Mouse (Mus musculus) heart, postnatal 0 days (tissue): ENCODE results near the gene Maml2. TPM values are rescaled to one million over a fixed set of nuclear protein-coding genes. Genes with fewer than 3 reads are reported as not detected.

Source experiments
- ATAC-seq: fragments of 200-750 bp; cut with Nextera tagmentation; 2 replicates; pipeline ENCODE4 v1.8.0; 2017; ENCODE audit warnings: low read depth, moderate number of reproducible peaks, moderate library complexity; ENCODE audit not compliant: insufficient read depth
- DNase-seq: peaks from one replicate; pipeline ENCODE4 v3.0.0-alpha.2; 2016; ENCODE audit warnings: low spot score
- H3K27ac ChIP-seq: fragments of 300-500 bp; sonication (generic); 2 replicates; pipeline ENCODE4 v1.5.1; 2014; ENCODE audit warnings: low read depth, mild to moderate bottlenecking
- H3K27me3 ChIP-seq: fragments of 300-500 bp; sonication (generic); 2 replicates; pipeline ENCODE4 v1.6.1; 2014; ENCODE audit warnings: low read length, mixed read lengths; ENCODE audit not compliant: control insufficient read depth, insufficient read depth
- H3K36me3 ChIP-seq: fragments of 300-500 bp; sonication (generic); replicated peaks from 2 replicates; pipeline ENCODE4 v1.6.1; 2014; ENCODE audit warnings: low read length, mixed read lengths; ENCODE audit not compliant: control insufficient read depth, insufficient read depth
- H3K4me1 ChIP-seq: fragments of 300-500 bp; sonication (generic); 2 replicates; pipeline ENCODE4 v1.6.1; 2014; ENCODE audit warnings: antibody characterized with exemption; ENCODE audit not compliant: control insufficient read depth, insufficient read depth
- H3K4me2 ChIP-seq: fragments of 300-500 bp; sonication (generic); 2 replicates; pipeline ENCODE4 v1.6.1; 2014; ENCODE audit warnings: low read depth, mild to moderate bottlenecking, low read length, moderate library complexity
- H3K4me3 ChIP-seq: fragments of 300-500 bp; sonication (generic); 2 replicates; pipeline ENCODE4 v1.5.1; 2014; ENCODE audit warnings: low read depth, low read length
- H3K9ac ChIP-seq: fragments of 300-500 bp; sonication (generic); replicated peaks from 2 replicates; pipeline ENCODE4 v1.6.1; 2014; ENCODE audit warnings: low read depth, low read length, mixed read lengths
- H3K9me3 ChIP-seq: fragments of 300-500 bp; sonication (generic); replicated peaks from 2 replicates; pipeline ENCODE4 v1.6.1; 2016; ENCODE audit warnings: low read length; ENCODE audit not compliant: control insufficient read depth
- CTCF ChIP-seq: IDR thresholded peaks from 2 replicates; pipeline ENCODE4 v1.5.1; 2016; ENCODE audit warnings: antibody characterized with exemption, control low read depth, low read depth
- EP300 ChIP-seq: IDR thresholded peaks from 2 replicates; pipeline ENCODE4 v1.6.1; 2016; ENCODE audit warnings: antibody characterized with exemption, low read depth
- WGBS: fragments of 180-500 bp; shearing (Covaris S2); extraction: QIAGEN DNeasy Blood & Tissue Kit; methylation state at CpG from one replicate; pipeline ENCODE4 v1.1.7; 2014; 5-methylcytosine and 5-hydroxymethylcytosine counted together
- polyA plus RNA-seq: library from polyadenylated mRNA; unstranded; fragments of >200 nt; fragmentation: Nextera tagmentation; extraction: Ambion mirVana; gene quantifications from 2 replicates; pipeline ENCODE4 v1.2.1, GENCODE M21; 2015
- total RNA-seq: library from RNA; depleted of rRNA; stranded (reverse); fragments of >200 nt; gene quantifications from 2 replicates; pipeline ENCODE4 v1.2.3, GENCODE M21; 2014; ENCODE audit warnings: low replicate concordance

Maml2 gene
- total and polyA plus RNA-seq, 2 experiments from 2014 or later = 6.0 to 7.0 TPM

DNA sequence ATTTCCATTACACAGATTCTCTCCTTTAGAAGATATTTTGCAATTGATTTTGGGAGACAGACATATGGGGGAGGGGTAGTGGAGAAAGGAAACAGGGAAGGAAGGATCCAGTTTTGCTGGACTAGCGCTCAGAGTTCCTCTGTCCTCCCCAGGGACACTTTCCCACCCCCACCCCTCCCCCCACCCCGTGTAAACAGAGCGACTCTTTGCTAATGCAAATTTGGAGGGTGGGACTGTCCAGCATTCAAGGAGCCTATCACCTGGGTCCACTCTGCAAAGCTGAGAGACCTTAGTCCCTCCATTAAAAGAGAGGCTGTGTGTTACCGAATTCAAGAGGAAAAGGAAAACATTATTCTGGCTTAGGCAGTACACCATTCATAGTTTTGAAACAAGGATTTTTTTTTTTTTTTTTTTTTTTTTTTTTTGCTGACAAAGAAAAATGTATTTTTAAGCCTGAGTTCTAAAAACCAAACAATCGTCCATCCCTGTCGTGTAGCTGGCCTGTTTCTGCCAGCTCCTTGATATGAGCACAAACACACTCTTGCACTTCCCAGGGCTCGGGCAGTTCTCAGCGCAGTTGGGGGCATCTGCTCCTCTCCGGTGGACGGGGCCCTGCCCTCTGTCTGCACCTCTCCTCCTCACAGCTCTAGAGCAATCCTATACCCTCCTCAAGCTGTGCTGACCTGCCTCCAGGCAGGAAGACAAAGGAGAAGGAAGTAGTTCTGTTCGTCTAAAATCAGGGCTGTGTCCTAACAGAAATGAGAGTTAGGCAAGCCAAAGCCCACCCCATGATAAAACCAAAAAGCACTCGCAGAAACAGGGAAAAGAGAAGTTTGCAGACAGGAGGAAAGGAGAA lies 364.2 kb downstream of the Maml2 start:
- peak; percentile 30 for ATAC-seq
- Histone ChIP-seq H3K27ac (peak overlapping the region; percentile 49), H3K9ac (0 out of 2 replicates have a peak overlapping the region, but pooled peaks have one; percentile 6), H3K36me3 (no peaks in the 10 kb centered on the region), H3K4me2 (peak overlapping the region; percentile 49), H3K27me3 (no peaks in the 10 kb centered on the region), H3K4me1 (no peaks in the 10 kb centered on the region), H3K4me3 (peak overlapping the region; percentile 17), H3K9me3 (no peaks in the 10 kb centered on the region)
- WGBS = 9% methylated on average over 12 of the region's 12 CpGs
- no peak for DNase-seq
- TF ChIP-seq CTCF (no peak), EP300 (no peak)

DNA sequence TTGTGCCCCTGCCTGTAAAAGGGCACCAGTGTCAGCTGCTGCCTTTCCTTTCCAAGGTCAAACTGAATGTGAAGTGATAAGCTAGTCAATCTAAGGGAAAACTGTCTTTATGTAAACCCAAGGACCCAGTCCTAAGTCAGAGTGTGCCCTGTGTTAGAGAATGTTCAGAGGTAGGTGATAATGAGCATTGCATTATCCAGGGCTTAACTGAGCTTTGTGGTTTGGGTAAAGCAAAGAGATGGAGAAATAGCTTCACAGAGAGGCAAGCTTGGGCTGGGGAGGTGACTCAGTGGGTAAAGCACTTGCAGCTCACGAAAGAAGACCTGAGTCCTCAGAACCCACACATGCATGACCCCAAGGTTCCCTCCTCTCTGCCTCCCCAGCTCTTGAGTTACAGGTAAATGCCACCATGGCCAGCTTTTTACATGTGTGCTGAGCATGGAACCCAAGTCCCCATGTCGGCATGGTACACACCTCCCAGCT lies 367.8 kb downstream of the Maml2 start:
- Histone ChIP-seq H3K36me3 (no peaks in the 10 kb centered on the region), H3K9ac (no peak overlapping the region), H3K4me3 (no peak overlapping the region), H3K4me2 (no peak overlapping the region), H3K4me1 (peaks cover 5% of the 10 kb centered on the region; the same call in 1 of the 2 replicates), H3K9me3 (no peaks in the 10 kb centered on the region), H3K27ac (no peak overlapping the region), H3K27me3 (no peaks in the 10 kb centered on the region)
- TF ChIP-seq EP300 = no peak
- no peak for TF ChIP-seq CTCF
- ATAC-seq (no peak), DNase-seq (no peak)
- WGBS = 71% methylated on average over 2 of the region's 2 CpGs

DNA sequence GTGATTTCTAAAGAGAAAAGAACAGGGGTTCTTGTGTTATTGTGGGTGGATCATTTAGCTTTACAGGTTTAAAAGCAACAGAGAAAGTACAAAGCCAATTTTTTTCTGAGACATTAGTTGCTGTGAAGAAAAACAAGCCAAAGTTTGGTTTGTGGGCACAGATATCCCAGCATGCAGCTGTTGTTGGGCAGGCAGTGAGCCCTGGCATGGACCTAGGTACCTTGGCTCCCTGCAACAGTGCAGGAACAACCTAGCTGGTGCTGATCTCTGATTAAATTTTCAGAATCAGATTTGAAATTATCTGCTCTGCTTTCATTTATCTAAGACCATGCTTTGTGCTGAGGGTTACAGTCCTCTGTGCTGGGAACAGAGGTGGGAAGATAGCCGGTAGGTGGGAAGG lies 370.2 kb downstream of the Maml2 start:
- Histone ChIP-seq H3K27ac (no peak overlapping the region), H3K4me3 (no peak overlapping the region)
- 93% methylated on average over 1 of the region's 1 CpGs for WGBS

DNA sequence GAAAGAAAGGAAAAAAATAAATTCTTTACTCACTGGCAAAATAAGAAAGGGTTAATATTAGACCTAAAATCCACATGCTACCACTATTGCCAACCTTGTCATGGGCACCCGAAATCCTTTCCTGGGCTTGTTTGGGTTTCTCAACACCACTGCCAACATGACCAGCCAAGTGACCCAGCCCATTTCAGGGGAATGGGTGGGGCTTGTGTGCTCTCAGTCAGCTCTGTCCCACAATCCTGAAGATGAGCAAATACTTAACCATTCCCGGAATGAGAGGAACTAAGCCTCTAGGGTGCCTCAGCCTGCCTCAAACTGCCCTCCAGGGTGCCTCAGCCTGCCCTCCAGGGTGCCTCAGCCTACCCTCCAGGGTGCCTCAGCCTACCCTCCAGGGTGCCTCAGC lies 371.0 kb downstream of the Maml2 start:
- no peak for DNase-seq
- TF ChIP-seq CTCF = no peak
- TF ChIP-seq EP300 = no peak
- no peak for ATAC-seq
- peaks cover 5% of the 10 kb centered on the region; the same call in 1 of the 2 replicates for H3K4me1 ChIP-seq
- no peaks in the 10 kb centered on the region for H3K36me3 ChIP-seq
- no peak overlapping the region for H3K4me3 ChIP-seq
- H3K9ac ChIP-seq = no peak overlapping the region
- H3K4me2 ChIP-seq = no peak overlapping the region
- 68% methylated on average over 2 of the region's 2 CpGs for WGBS
- H3K27ac ChIP-seq = no peak overlapping the region
- H3K9me3 ChIP-seq = no peaks in the 10 kb centered on the region
- no peaks in the 10 kb centered on the region for H3K27me3 ChIP-seq

More for the DNA sequence above, 370.2 kb downstream of the Maml2 start:
- H3K36me3 ChIP-seq = no peaks in the 10 kb centered on the region
- ATAC-seq (no peak), DNase-seq (no peak)
- H3K4me1 ChIP-seq = peaks cover 5% of the 10 kb centered on the region; the same call in 1 of the 2 replicates
- TF ChIP-seq EP300 (no peak), CTCF (no peak)
- no peak overlapping the region for H3K4me2 ChIP-seq
- no peaks in the 10 kb centered on the region for H3K9me3 ChIP-seq
- H3K27me3 ChIP-seq = no peaks in the 10 kb centered on the region
- no peak overlapping the region for H3K9ac ChIP-seq

DNA sequence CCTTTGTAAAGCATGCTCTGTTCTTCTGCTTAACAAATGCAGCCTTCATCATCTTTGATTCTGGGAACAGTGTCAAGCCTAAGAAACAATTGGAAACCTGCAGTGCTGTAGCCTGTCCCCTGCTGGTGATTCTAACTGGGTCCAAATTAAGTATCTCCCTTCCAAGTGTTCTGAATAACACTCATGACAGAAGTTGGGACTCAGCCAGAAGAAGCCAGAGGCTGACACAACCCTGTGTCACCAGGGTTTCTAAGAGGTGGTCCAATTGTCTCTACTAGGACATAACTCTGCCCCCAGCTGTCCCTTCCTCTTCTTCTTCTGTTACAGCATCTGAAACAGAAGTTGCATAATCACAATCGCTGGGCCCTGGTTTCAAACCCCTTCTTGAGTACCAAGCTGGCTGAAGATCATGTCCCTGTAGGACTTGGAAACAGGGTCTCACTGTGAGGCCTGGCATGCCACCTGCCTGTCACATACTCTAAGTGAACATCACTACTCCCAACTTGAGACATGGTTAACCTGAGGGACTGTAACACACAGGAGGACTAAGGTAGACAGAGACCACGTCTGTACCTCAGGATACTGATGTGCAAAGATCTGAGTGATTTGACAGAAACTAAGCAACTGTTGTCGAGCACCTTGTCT lies 373.5 kb downstream of the Maml2 start:
- Histone ChIP-seq H3K4me1 (peaks cover 5% of the 10 kb centered on the region; the same call in 1 of the 2 replicates), H3K9me3 (no peaks in the 10 kb centered on the region), H3K9ac (no peak overlapping the region), H3K36me3 (no peaks in the 10 kb centered on the region), H3K4me2 (no peak overlapping the region), H3K27ac (no peak overlapping the region), H3K4me3 (no peak overlapping the region), H3K27me3 (no peaks in the 10 kb centered on the region)
- 79% methylated on average over 3 of the region's 3 CpGs for WGBS
- TF ChIP-seq CTCF (no peak), EP300 (no peak)
- DNase-seq (no peak), ATAC-seq (no peak)
